In genomic region chr2:152363245-152364147, GRCm38 (mm10) we compare ENCODE assay signal across 8 mouse cellular contexts. TPM values are rescaled to one million over a fixed set of nuclear protein-coding genes. Genes with fewer than 3 reads are reported as not detected.
A peak's percentile ranks its signal among the peaks of the same experiment; 100 is the strongest.
DNase-seq lines count a peak whose midpoint lies in the region; ATAC-seq and TF ChIP-seq lines count a peak whose summit lies in the region.

No protein-coding gene starts in this region.

- 10% methylated on average over 17 of the region's 17 CpGs for WGBS in embryonic facial prominence, embryonic 11.5 days
- 6% methylated on average over 17 of the region's 17 CpGs for WGBS in heart, adult 2 months
- 9% methylated on average over 17 of the region's 17 CpGs for WGBS in kidney, adult 2 months
- WGBS in limb, embryonic 13.5 days = 10% methylated on average over 17 of the region's 17 CpGs
- 9% methylated on average over 17 of the region's 17 CpGs for WGBS in midbrain, embryonic 16.5 days
- 9% methylated on average over 17 of the region's 17 CpGs for WGBS in spleen, adult 2 months

- TF ChIP-seq POLR2A in heart, adult 2 months (IDR thresholded peaks at IDR 0.05; ENCODE audit: insufficient read depth, low read depth, low read length) = no peak
- TF ChIP-seq POLR2A in kidney, adult 2 months (IDR thresholded peaks at IDR 0.05; ENCODE audit: low read depth, low read length) = no peak
- TF ChIP-seq POLR2A in spleen, adult 2 months (IDR thresholded peaks at IDR 0.05; ENCODE audit: low read depth, low read length) = no peak

- TF ChIP-seq CTCF in heart, adult 2 months (IDR thresholded peaks at IDR 0.05) = peak; percentile 68
- TF ChIP-seq CTCF in kidney, adult 2 months (conservative IDR thresholded peaks at IDR 0.05; ENCODE audit: insufficient read depth, insufficient read length, low read depth, low read length) = peak; percentile 89
- peak; percentile 88 for TF ChIP-seq CTCF in spleen, adult 2 months (IDR thresholded peaks at IDR 0.05; ENCODE audit: extremely low read depth, insufficient read depth, insufficient read length, insufficient replicate concordance)

- peak; percentile 56; the same call in 1 of the 2 replicates for TF ChIP-seq EP300 in heart, adult 2 months (IDR thresholded peaks at IDR 0.05; ENCODE audit: insufficient read depth, low read depth, low read length)

- H3K4me2 ChIP-seq in embryonic facial prominence, embryonic 11.5 days (ENCODE audit: low read depth, low read length) = no peak overlapping the region
- peak overlapping the region; percentile 53 for H3K4me2 ChIP-seq in limb, embryonic 13.5 days (replicated peaks)
- H3K4me2 ChIP-seq in midbrain, embryonic 16.5 days (ENCODE audit: low read length) = peak overlapping the region; percentile 42

- H3K9me3 ChIP-seq in embryonic facial prominence, embryonic 11.5 days (replicated peaks; ENCODE audit: control insufficient read depth, low read length) = no peaks in the 10 kb centered on the region
- H3K9me3 ChIP-seq in limb, embryonic 13.5 days = no peaks in the 10 kb centered on the region
- no peaks in the 10 kb centered on the region for H3K9me3 ChIP-seq in midbrain, embryonic 16.5 days (replicated peaks; ENCODE audit: control insufficient read depth, low read length, poor library complexity, severe bottlenecking)

- intact Hi-C loops in heart, adult 2 months (cut with DNase I) = loop anchor here (5.0 kb wide), 1 partner anchor 71 kb away; the partner anchor contains the start of gene Tbc1d20

- H3K79me2 ChIP-seq in heart, adult 2 months (replicated peaks; ENCODE audit: control insufficient read depth, insufficient read depth, low read length) = no peaks in the 10 kb centered on the region

- DNase-seq in 416B (ENCODE audit: low read depth) = peak; percentile 97
- DNase-seq in adrenal gland, postnatal 25 days = peak; percentile 79
- peak; percentile 91 for DNase-seq in embryonic facial prominence, embryonic 11.5 days (ENCODE audit: low spot score)
- DNase-seq in heart, adult 2 months = peak; percentile 76 to 83
- DNase-seq in kidney, adult 2 months = peak; percentile 95
- DNase-seq in spleen, adult 2 months (ENCODE audit: low read depth in 1 of 2, low spot score in 2 of 2) = peak in 1 of 2 experiments; percentile 59

- H3K9ac ChIP-seq in embryonic facial prominence, embryonic 11.5 days (replicated peaks; ENCODE audit: low read length) = no peak overlapping the region; the same call in 1 of the 2 replicates
- H3K9ac ChIP-seq in heart, adult 2 months (ENCODE audit: low read depth, low read length) = no peak overlapping the region
- no peak overlapping the region; the same call in 1 of the 2 replicates for H3K9ac ChIP-seq in limb, embryonic 13.5 days
- H3K9ac ChIP-seq in midbrain, embryonic 16.5 days (ENCODE audit: low read depth, low read length) = no peak overlapping the region

- H3K27me3 ChIP-seq in embryonic facial prominence, embryonic 11.5 days (ENCODE audit: control insufficient read depth, insufficient read depth, low read length) = no peaks in the 10 kb centered on the region
- no peaks in the 10 kb centered on the region for H3K27me3 ChIP-seq in heart, adult 2 months (ENCODE audit: control insufficient read depth, insufficient read depth, low read length)
- no peaks in the 10 kb centered on the region for H3K27me3 ChIP-seq in kidney, adult 2 months (replicated peaks; ENCODE audit: control insufficient read depth, insufficient read depth, low read length)
- H3K27me3 ChIP-seq in limb, embryonic 13.5 days = no peaks in the 10 kb centered on the region
- no peaks in the 10 kb centered on the region for H3K27me3 ChIP-seq in midbrain, embryonic 16.5 days (ENCODE audit: control insufficient read depth, insufficient read depth, low read depth, low read length)
- no peaks in the 10 kb centered on the region for H3K27me3 ChIP-seq in spleen, adult 2 months (ENCODE audit: control insufficient read depth, insufficient read depth, low read length)

- no peaks in the 10 kb centered on the region for H3K36me3 ChIP-seq in embryonic facial prominence, embryonic 11.5 days (replicated peaks; ENCODE audit: control insufficient read depth, insufficient read depth, low read depth, low read length)
- no peaks in the 10 kb centered on the region for H3K36me3 ChIP-seq in heart, adult 2 months (ENCODE audit: control insufficient read depth, insufficient read depth, low read length)
- no peaks in the 10 kb centered on the region for H3K36me3 ChIP-seq in kidney, adult 2 months (ENCODE audit: control insufficient read depth, insufficient read depth, low read length)
- no peaks in the 10 kb centered on the region for H3K36me3 ChIP-seq in limb, embryonic 13.5 days
- H3K36me3 ChIP-seq in midbrain, embryonic 16.5 days (ENCODE audit: control insufficient read depth, insufficient read depth, low read length) = no peaks in the 10 kb centered on the region
- no peaks in the 10 kb centered on the region for H3K36me3 ChIP-seq in spleen, adult 2 months (ENCODE audit: control insufficient read depth, insufficient read depth, low read length)

- no peaks in the 10 kb centered on the region for H3K4me1 ChIP-seq in embryonic facial prominence, embryonic 11.5 days (ENCODE audit: control insufficient read depth, insufficient read depth, low read length)
- peaks cover 20% of the 10 kb centered on the region for H3K4me1 ChIP-seq in heart, adult 2 months (ENCODE audit: control insufficient read depth, insufficient read depth, low read length)
- peaks cover 7% of the 10 kb centered on the region; the same call in 1 of the 2 replicates for H3K4me1 ChIP-seq in kidney, adult 2 months (ENCODE audit: control insufficient read depth, insufficient read depth, low read length)
- peaks cover 6% of the 10 kb centered on the region; the same call in 1 of the 2 replicates for H3K4me1 ChIP-seq in limb, embryonic 13.5 days
- 0 out of 2 replicates have a peak, but pooled peaks cover 2% of the 10 kb centered on the region for H3K4me1 ChIP-seq in midbrain, embryonic 16.5 days (ENCODE audit: control insufficient read depth, insufficient read depth, low read length)
- no peaks in the 10 kb centered on the region; the same call in 1 of the 2 replicates for H3K4me1 ChIP-seq in spleen, adult 2 months (ENCODE audit: control insufficient read depth, insufficient read depth, insufficient read length)

- no peak overlapping the region for H3K27ac ChIP-seq in embryonic facial prominence, embryonic 11.5 days (replicated peaks; ENCODE audit: low read depth, low read length)
- peak overlapping the region; percentile 59 for H3K27ac ChIP-seq in heart, adult 2 months
- H3K27ac ChIP-seq in kidney, adult 2 months (ENCODE audit: insufficient read depth, low read depth, low read length) = no peak overlapping the region
- H3K27ac ChIP-seq in limb, embryonic 13.5 days = no peak overlapping the region
- H3K27ac ChIP-seq in midbrain, embryonic 16.5 days (ENCODE audit: low read length) = peak overlapping the region; percentile 38
- no peak overlapping the region for H3K27ac ChIP-seq in spleen, adult 2 months (ENCODE audit: insufficient read depth, low read length)

- ATAC-seq in embryonic facial prominence, embryonic 11.5 days (replicated peaks; ENCODE audit: insufficient number of reproducible peaks, low FRiP score, low TSS enrichment, low read depth) = peak; percentile 74
- ATAC-seq in limb, embryonic 13.5 days (ENCODE audit: low FRiP score, low read depth) = peak; percentile 69; the same call in 1 of the 2 replicates
- ATAC-seq in midbrain, embryonic 16.5 days = peak; percentile 72

- no peak overlapping the region for H3K4me3 ChIP-seq in embryonic facial prominence, embryonic 11.5 days (ENCODE audit: low read depth, low read length)
- no peak overlapping the region for H3K4me3 ChIP-seq in heart, adult 2 months
- H3K4me3 ChIP-seq in kidney, adult 2 months (ENCODE audit: insufficient read depth, low read depth, low read length) = no peak overlapping the region
- peak overlapping the region; percentile 27 for H3K4me3 ChIP-seq in limb, embryonic 13.5 days
- H3K4me3 ChIP-seq in midbrain, embryonic 16.5 days (ENCODE audit: low read depth, low read length) = peak overlapping the region; percentile 17; the same call in 1 of the 2 replicates
- H3K4me3 ChIP-seq in spleen, adult 2 months (ENCODE audit: extremely low read depth, insufficient read depth, insufficient read length) = no peak overlapping the region

RNA-seq across cellular contexts. Expression of gene Nrsn2, which starts 12.9 kb away (rescaled TPM):
- 2.1 and 3.2 TPM in 2 replicates for total RNA-seq in adrenal gland, postnatal 25 days (2021)
- 3.0 and 4.2 TPM in 2 replicates for polyA plus RNA-seq in embryonic facial prominence, embryonic 11.5 days (2014; fragmentation: Nextera tagmentation; extraction: Ambion mirVana)
- not detected for total RNA-seq in heart, adult 2 months (2021)
- polyA plus RNA-seq in heart, adult 2 months (2012; rRNA removed) = 0.31 TPM in 1 of 2 replicates, not detected in the other
- 0.12 and 0.50 TPM in 2 replicates for polyA plus RNA-seq in kidney, adult 2 months (2012; rRNA removed)
- 4.4 and 4.6 TPM in 2 replicates for polyA plus RNA-seq in limb, embryonic 13.5 days (2015; fragmentation: Nextera tagmentation; extraction: Ambion mirVana)
- polyA plus RNA-seq in midbrain, embryonic 16.5 days (2015; fragmentation: Nextera tagmentation; extraction: Ambion mirVana) = 50.8 and 64.8 TPM in 2 replicates
- polyA plus RNA-seq in spleen, adult 2 months (2012; rRNA removed) = not detected in 2 replicates

RNA-seq across cellular contexts. Expression of gene Trib3, which starts 19.7 kb away (rescaled TPM):
- 10.6 and 19.7 TPM in 2 replicates for total RNA-seq in adrenal gland, postnatal 25 days (2021)
- polyA plus RNA-seq in embryonic facial prominence, embryonic 11.5 days (2014; fragmentation: Nextera tagmentation; extraction: Ambion mirVana) = 1.4 and 1.7 TPM in 2 replicates
- 1 to 10 TPM; 2.4 to 3.6 TPM for total RNA-seq in heart, adult 2 months (2021)
- 2.3 and 3.3 TPM in 2 replicates for polyA plus RNA-seq in heart, adult 2 months (2012; rRNA removed)
- polyA plus RNA-seq in kidney, adult 2 months (2012; rRNA removed) = 1.4 and 1.5 TPM in 2 replicates
- 1.5 and 2.2 TPM in 2 replicates for polyA plus RNA-seq in limb, embryonic 13.5 days (2015; fragmentation: Nextera tagmentation; extraction: Ambion mirVana)
- 1.9 and 2.4 TPM in 2 replicates for polyA plus RNA-seq in midbrain, embryonic 16.5 days (2015; fragmentation: Nextera tagmentation; extraction: Ambion mirVana)
- 0.65 and 1.0 TPM in 2 replicates for polyA plus RNA-seq in spleen, adult 2 months (2012; rRNA removed)

RNA-seq across cellular contexts. Expression of gene Rbck1, which starts 31.0 kb away (rescaled TPM):
- 113 and 126 TPM in 2 replicates for total RNA-seq in adrenal gland, postnatal 25 days (2021)
- polyA plus RNA-seq in embryonic facial prominence, embryonic 11.5 days (2014; fragmentation: Nextera tagmentation; extraction: Ambion mirVana) = 58.2 and 64.9 TPM in 2 replicates
- total RNA-seq in heart, adult 2 months (2021) = 10 to 100 TPM; 44.3 to 45.2 TPM
- polyA plus RNA-seq in heart, adult 2 months (2012; rRNA removed) = 107 and 128 TPM in 2 replicates
- polyA plus RNA-seq in kidney, adult 2 months (2012; rRNA removed) = 150 and 155 TPM in 2 replicates
- 83.3 and 86.9 TPM in 2 replicates for polyA plus RNA-seq in limb, embryonic 13.5 days (2015; fragmentation: Nextera tagmentation; extraction: Ambion mirVana)
- 101 and 104 TPM in 2 replicates for polyA plus RNA-seq in midbrain, embryonic 16.5 days (2015; fragmentation: Nextera tagmentation; extraction: Ambion mirVana)
- 326 and 431 TPM in 2 replicates for polyA plus RNA-seq in spleen, adult 2 months (2012; rRNA removed)

RNA-seq across cellular contexts. Expression of gene Sox12, which starts 34.4 kb away (rescaled TPM):
- total RNA-seq in adrenal gland, postnatal 25 days (2021) = 17.0 and 22.8 TPM in 2 replicates
- polyA plus RNA-seq in embryonic facial prominence, embryonic 11.5 days (2014; fragmentation: Nextera tagmentation; extraction: Ambion mirVana) = 19.6 and 20.7 TPM in 2 replicates
- 1 to 10 TPM; 6.9 to 8.3 TPM for total RNA-seq in heart, adult 2 months (2021)
- polyA plus RNA-seq in heart, adult 2 months (2012; rRNA removed) = 7.6 and 8.8 TPM in 2 replicates
- polyA plus RNA-seq in kidney, adult 2 months (2012; rRNA removed) = 9.1 and 9.5 TPM in 2 replicates
- 11.3 and 11.9 TPM in 2 replicates for polyA plus RNA-seq in limb, embryonic 13.5 days (2015; fragmentation: Nextera tagmentation; extraction: Ambion mirVana)
- 12.1 and 14.0 TPM in 2 replicates for polyA plus RNA-seq in midbrain, embryonic 16.5 days (2015; fragmentation: Nextera tagmentation; extraction: Ambion mirVana)
- polyA plus RNA-seq in spleen, adult 2 months (2012; rRNA removed) = 4.0 and 4.6 TPM in 2 replicates

RNA-seq across cellular contexts. Expression of gene Zcchc3, which starts 51.3 kb away (rescaled TPM):
- 7.6 and 8.3 TPM in 2 replicates for total RNA-seq in adrenal gland, postnatal 25 days (2021)
- 61.6 and 67.7 TPM in 2 replicates for polyA plus RNA-seq in embryonic facial prominence, embryonic 11.5 days (2014; fragmentation: Nextera tagmentation; extraction: Ambion mirVana)
- total RNA-seq in heart, adult 2 months (2021) = 1 to 10 TPM; 6.7 to 9.1 TPM
- polyA plus RNA-seq in heart, adult 2 months (2012; rRNA removed) = 4.0 and 5.5 TPM in 2 replicates
- 3.8 and 4.3 TPM in 2 replicates for polyA plus RNA-seq in kidney, adult 2 months (2012; rRNA removed)
- 45.5 and 48.6 TPM in 2 replicates for polyA plus RNA-seq in limb, embryonic 13.5 days (2015; fragmentation: Nextera tagmentation; extraction: Ambion mirVana)
- polyA plus RNA-seq in midbrain, embryonic 16.5 days (2015; fragmentation: Nextera tagmentation; extraction: Ambion mirVana) = 12.6 and 14.7 TPM in 2 replicates
- polyA plus RNA-seq in spleen, adult 2 months (2012; rRNA removed) = 1.8 and 2.7 TPM in 2 replicates

Comparison
In these comparisons a context has a peak if more than half of its experiments do, and no peak if none do; other contexts are left out.
1. H3K27ac ChIP-seq: peak in heart, adult 2 months (single experiment) and midbrain, embryonic 16.5 days (single experiment); none in embryonic facial prominence, embryonic 11.5 days (single experiment), kidney, adult 2 months (single experiment), limb, embryonic 13.5 days (single experiment) and spleen, adult 2 months (single experiment).
2. H3K4me3 ChIP-seq: peak in limb, embryonic 13.5 days (single experiment) and midbrain, embryonic 16.5 days (single experiment); none in embryonic facial prominence, embryonic 11.5 days (single experiment), heart, adult 2 months (single experiment), kidney, adult 2 months (single experiment) and spleen, adult 2 months (single experiment).
3. Peak in every context shown above with its lines, with median percentiles within 50 percentile points of each other: ATAC-seq and CTCF ChIP-seq.